Mouse (Mus musculus): Measurements from ENCODE around the gene Tmem182.

DNA sequence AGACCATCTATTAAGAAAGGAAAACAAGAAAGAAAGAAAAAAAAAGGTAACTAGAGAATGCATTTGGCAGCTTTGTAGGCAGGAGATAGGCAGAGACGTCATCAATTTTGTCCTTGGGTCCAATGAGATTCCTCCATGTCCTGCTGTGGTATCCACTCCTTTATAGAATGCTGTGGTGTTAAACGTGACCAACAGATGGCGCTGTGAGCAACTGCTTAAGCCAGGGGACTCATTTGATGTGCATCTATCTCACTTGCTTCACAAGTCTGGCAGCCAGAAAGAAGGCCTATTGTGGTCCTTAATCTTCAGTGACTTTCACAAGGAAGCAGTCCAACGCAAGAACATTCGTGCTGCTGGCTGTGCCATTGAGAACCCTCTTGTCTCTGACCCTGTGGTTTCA lies 8.1 kb upstream of the Tmem182 start:
- TF ChIP-seq CHD2 (IDR thresholded peaks at IDR 0.05; ENCODE audit: low read depth, low read length), result no peak
- TF ChIP-seq MAFK (IDR thresholded peaks at IDR 0.05; ENCODE audit: insufficient read depth, low read depth, low read length), result no peak

All from ES-E14 (cell line).